In the genomic region with DNA sequence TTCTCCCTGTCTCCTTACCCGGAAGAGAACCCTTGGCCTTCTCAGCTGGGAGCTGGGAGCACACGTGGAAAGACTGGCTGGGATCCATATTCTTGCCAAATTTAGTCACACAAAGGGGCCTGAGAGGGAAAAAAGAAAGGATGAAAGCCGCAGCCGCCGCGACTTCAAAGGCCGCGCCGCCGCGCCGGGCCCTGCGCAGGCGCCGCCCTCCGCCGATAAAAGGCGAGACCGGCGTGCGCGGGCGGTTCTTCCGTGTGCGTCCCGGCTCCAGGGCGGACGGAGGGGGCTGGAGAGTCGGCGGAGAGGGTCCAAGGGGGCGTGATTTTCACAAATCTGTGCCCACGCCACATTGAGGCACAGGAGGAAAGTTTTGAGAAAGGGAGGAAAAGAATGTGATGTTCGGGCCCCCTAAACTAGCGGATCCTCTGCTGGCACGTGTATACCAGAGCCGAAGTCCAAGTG, we compare ENCODE assay signal across 8 mouse cellular contexts. TPM values are rescaled to one million over a fixed set of nuclear protein-coding genes. Genes with fewer than 3 reads are reported as not detected.
A peak's percentile ranks its signal among the peaks of the same experiment; 100 is the strongest.
DNase-seq lines count a peak whose midpoint lies in the region; ATAC-seq and TF ChIP-seq lines count a peak whose summit lies in the region.

No protein-coding gene starts in this region.

- no peaks in the 10 kb centered on the region for H3K36me3 ChIP-seq in embryonic facial prominence, embryonic 14.5 days (ENCODE audit: control insufficient read depth, insufficient read depth, low read length)
- H3K36me3 ChIP-seq in hindbrain, embryonic 15.5 days = no peaks in the 10 kb centered on the region
- no peaks in the 10 kb centered on the region for H3K36me3 ChIP-seq in liver, postnatal 0 days (replicated peaks; ENCODE audit: insufficient read depth, low read length)

- no peaks in the 10 kb centered on the region for H3K9me3 ChIP-seq in embryonic facial prominence, embryonic 14.5 days (ENCODE audit: control insufficient read depth, low read length)
- no peaks in the 10 kb centered on the region for H3K9me3 ChIP-seq in hindbrain, embryonic 15.5 days
- no peaks in the 10 kb centered on the region for H3K9me3 ChIP-seq in liver, postnatal 0 days (ENCODE audit: low read length)

- peak; percentile 67; the same call in 1 of the 2 replicates for ATAC-seq in embryonic facial prominence, embryonic 14.5 days (ENCODE audit: low read depth)
- peak; percentile 67 for ATAC-seq in hindbrain, embryonic 15.5 days (ENCODE audit: low FRiP score, low read depth)
- ATAC-seq in liver, postnatal 0 days = no peak

- H3K27ac ChIP-seq in embryonic facial prominence, embryonic 14.5 days (replicated peaks; ENCODE audit: low read depth, low read length) = peak overlapping the region; percentile 65
- H3K27ac ChIP-seq in hindbrain, embryonic 15.5 days (replicated peaks) = no peak overlapping the region; the same call in 1 of the 2 replicates
- H3K27ac ChIP-seq in liver, postnatal 0 days (ENCODE audit: low read depth) = 0 out of 2 replicates have a peak overlapping the region, but pooled peaks have one; percentile 24

- peaks cover 54% of the 10 kb centered on the region for H3K27me3 ChIP-seq in embryonic facial prominence, embryonic 14.5 days (replicated peaks; ENCODE audit: control insufficient read depth, insufficient read depth, low read length)
- H3K27me3 ChIP-seq in hindbrain, embryonic 15.5 days = peaks cover 37% of the 10 kb centered on the region
- H3K27me3 ChIP-seq in liver, postnatal 0 days (ENCODE audit: insufficient read depth, low read length) = peaks cover 72% of the 10 kb centered on the region

- 0% methylated on average over 34 of the region's 36 CpGs for WGBS in embryonic facial prominence, embryonic 14.5 days
- under 1% methylated on average over 36 of the region's 36 CpGs for WGBS in hindbrain, embryonic 15.5 days
- under 1% methylated on average over 35 of the region's 36 CpGs for WGBS in liver, postnatal 0 days (ENCODE audit: insufficient replicate concordance)

- DNase-seq in gastrocnemius, postnatal 10 days = peak; percentile 20
- no peak for DNase-seq in gastrocnemius, adult 18-20 months (ENCODE audit: low spot score)
- DNase-seq in Muller cell, postnatal 12 days (ENCODE audit: inconsistent ontology term) = peak; percentile 66
- DNase-seq in embryonic facial prominence, embryonic 14.5 days (ENCODE audit: low spot score) = peak; percentile 89
- DNase-seq in liver, postnatal 0 days = peak; percentile 33
- DNase-seq in ovary, postnatal 36 days (ENCODE audit: low spot score) = peak; percentile 44
- no peak for DNase-seq in cerebellum, adult 11-12 months

- peaks cover 14% of the 10 kb centered on the region for H3K4me1 ChIP-seq in embryonic facial prominence, embryonic 14.5 days (ENCODE audit: control insufficient read depth, insufficient read depth, low read length)
- H3K4me1 ChIP-seq in hindbrain, embryonic 15.5 days (replicated peaks) = peaks cover 26% of the 10 kb centered on the region
- H3K4me1 ChIP-seq in liver, postnatal 0 days (ENCODE audit: insufficient read depth) = peaks cover 7% of the 10 kb centered on the region; the same call in 1 of the 2 replicates

- peak overlapping the region; percentile 93 for H3K4me2 ChIP-seq in embryonic facial prominence, embryonic 14.5 days (ENCODE audit: low read depth, low read length)
- H3K4me2 ChIP-seq in hindbrain, embryonic 15.5 days = peak overlapping the region; percentile 75
- H3K4me2 ChIP-seq in liver, postnatal 0 days (ENCODE audit: low read depth, low read length) = peak overlapping the region; percentile 58

- peak overlapping the region; percentile 46 for H3K4me3 ChIP-seq in embryonic facial prominence, embryonic 14.5 days (ENCODE audit: low read depth, low read length)
- H3K4me3 ChIP-seq in hindbrain, embryonic 15.5 days = peak overlapping the region; percentile 40
- H3K4me3 ChIP-seq in liver, postnatal 0 days (ENCODE audit: low read depth, low read length) = peak overlapping the region; percentile 39

- no peak for TF ChIP-seq CTCF in liver, postnatal 0 days (IDR thresholded peaks at IDR 0.05; ENCODE audit: low read depth)

- peak overlapping the region; percentile 58 for H3K9ac ChIP-seq in embryonic facial prominence, embryonic 14.5 days (ENCODE audit: low read depth, low read length)
- H3K9ac ChIP-seq in hindbrain, embryonic 15.5 days = no peak overlapping the region
- no peak overlapping the region for H3K9ac ChIP-seq in liver, postnatal 0 days (replicated peaks)

- no peak for TF ChIP-seq EP300 in liver, postnatal 0 days (IDR thresholded peaks at IDR 0.05; ENCODE audit: low read depth)

RNA-seq across cellular contexts. Expression of gene Lef1, which starts 4.3 kb away (rescaled TPM):
- total RNA-seq in gastrocnemius, postnatal 10 days (2021) = 1 to 10 TPM in 1 of 2 experiments, under 1 TPM in 1; 0.28 to 1.1 TPM
- total RNA-seq in gastrocnemius, adult 18-20 months (2021) = under 1 TPM in 1 of 2 experiments, not detected in 1; 0.07 TPM
- polyA plus RNA-seq in embryonic facial prominence, embryonic 14.5 days (2014; fragmentation: Nextera tagmentation; extraction: Ambion mirVana) = 25.9 and 32.2 TPM in 2 replicates
- polyA plus RNA-seq in hindbrain, embryonic 15.5 days (2015; fragmentation: Nextera tagmentation; extraction: Ambion mirVana) = 10.2 and 16.0 TPM in 2 replicates
- 2.0 and 2.2 TPM in 2 replicates for polyA plus RNA-seq in liver, postnatal 0 days (2015; fragmentation: Nextera tagmentation; extraction: Ambion mirVana)

Comparison
In these comparisons a context has a peak if more than half of its experiments do, and no peak if none do; other contexts are left out.
1. DNase-seq: peak in gastrocnemius, postnatal 10 days (single experiment), Muller cell, postnatal 12 days (single experiment), embryonic facial prominence, embryonic 14.5 days (single experiment), liver, postnatal 0 days (single experiment) and ovary, postnatal 36 days (single experiment); none in gastrocnemius, adult 18-20 months (single experiment) and cerebellum, adult 11-12 months (single experiment).
2. Peak in every context shown above with its lines, with median percentiles within 50 percentile points of each other: H3K4me2 ChIP-seq and H3K4me3 ChIP-seq.